Mouse (Mus musculus): ENCODE data around the gene Med31.

- no peak for TF ChIP-seq CTCF (conservative IDR thresholded peaks at IDR 0.05 in 1 of 2, IDR thresholded peaks at IDR 0.05 in 1 of 2; ENCODE audit: low read depth in 2 of 2, low read length in 2 of 2)
- TF ChIP-seq CHD2 (IDR thresholded peaks at IDR 0.05; ENCODE audit: low read length): no peak
- no peak for TF ChIP-seq BHLHE40 (IDR thresholded peaks at IDR 0.05; ENCODE audit: low read depth, low read length)
- no peak for TF ChIP-seq SIN3A (IDR thresholded peaks at IDR 0.05; ENCODE audit: low read length)
- no peak for TF ChIP-seq JUND (conservative IDR thresholded peaks at IDR 0.05; ENCODE audit: low read depth, low read length)
- no peak for TF ChIP-seq UBTF (IDR thresholded peaks at IDR 0.05; ENCODE audit: low read depth, low read length)
- TF ChIP-seq KAT2A (IDR thresholded peaks at IDR 0.05; ENCODE audit: insufficient replicate concordance, low read length): no peak
- TF ChIP-seq USF1 (IDR thresholded peaks at IDR 0.05; ENCODE audit: low read depth, low read length): no peak
- TF ChIP-seq TCF12 (IDR thresholded peaks at IDR 0.05; ENCODE audit: low read depth, low read length): no peak
- no peak for TF ChIP-seq HCFC1 (IDR thresholded peaks at IDR 0.05; ENCODE audit: low read depth, low read length)
- TF ChIP-seq MAX (IDR thresholded peaks at IDR 0.05; ENCODE audit: low read length): no peak
- TF ChIP-seq MAFK (IDR thresholded peaks at IDR 0.05; ENCODE audit: insufficient replicate concordance, low read length): no peak
- TF ChIP-seq SMC3 (IDR thresholded peaks at IDR 0.05; ENCODE audit: low read depth, low read length): no peak
Observed at GRCm38 (mm10) chr11:72196506-72196905, 18.9 kb downstream of the Med31 start.
